Mouse (Mus musculus) liver (tissue): ENCODE results near the gene Arhgdia.

Experiments
- DNase-seq: peaks from one replicate; pipeline ENCODE4 v3.0.0-alpha.2; 2020; ENCODE audit warnings: mixed read lengths

Gene Arhgdia

GRCm38 (mm10) chr11:120581490-120582267 lies at the start of gene Arhgdia:
Gene Arhgdia, minus strand, starts transcription at chr11:120581624.
- DNase-seq = peak; percentile 89

- peak; percentile 71 for DNase-seq
These were observed 49.0 kb upstream of the Arhgdia start for GRCm38 (mm10) chr11:120630401-120630871.

GRCm38 (mm10) chr11:120629911-120630310 lies 48.5 kb upstream of the Arhgdia start:
- peak; percentile 93 for DNase-seq

GRCm38 (mm10) chr11:120629341-120629730 lies 47.9 kb upstream of the Arhgdia start:
- peak; percentile 85 for DNase-seq

GRCm38 (mm10) chr11:120628601-120629340 lies 47.3 kb upstream of the Arhgdia start:
- DNase-seq = no peak

- no peak for DNase-seq
These were observed 46.3 kb upstream of the Arhgdia start for GRCm38 (mm10) chr11:120627468-120628300.

DNA sequence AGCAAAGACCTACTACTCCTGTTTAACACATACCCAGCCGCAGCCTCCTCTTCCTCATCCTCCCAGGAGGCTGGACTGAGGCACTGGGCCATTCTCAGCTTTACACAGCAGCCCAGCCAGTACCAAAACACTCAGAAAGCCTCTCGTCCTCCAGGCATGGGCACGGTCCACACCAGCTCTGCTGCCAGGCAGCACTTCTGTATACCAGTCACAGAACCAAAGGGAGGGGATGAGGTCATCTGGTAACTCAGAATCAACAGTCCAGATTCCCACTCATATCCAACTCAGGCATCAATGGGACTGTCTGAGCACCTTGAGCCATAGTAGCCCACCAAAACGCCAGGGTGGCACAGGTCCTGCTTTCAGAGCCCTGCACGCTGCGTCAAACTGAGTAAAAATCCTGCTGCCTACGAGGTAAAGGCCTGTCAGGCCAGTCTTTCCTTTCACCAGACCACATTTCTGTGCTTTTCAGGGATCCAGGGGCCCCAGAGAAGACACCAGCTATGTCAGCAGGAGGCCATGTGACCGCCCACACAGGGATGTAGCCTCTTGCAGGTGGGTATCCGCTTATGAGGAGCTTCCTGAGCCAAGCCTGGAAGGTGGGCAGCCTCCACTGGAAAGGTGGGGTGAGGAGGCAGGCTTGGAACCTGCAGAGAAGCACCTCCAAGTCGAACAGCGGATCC lies 45.5 kb upstream of the Arhgdia start:
- no peak for DNase-seq

GRCm38 (mm10) chr11:120625152-120625775 lies 43.8 kb upstream of the Arhgdia start, which contains the start of gene Sirt7:
Gene Sirt7, minus strand, starts transcription at chr11:120625240.
- DNase-seq = no peak

DNA sequence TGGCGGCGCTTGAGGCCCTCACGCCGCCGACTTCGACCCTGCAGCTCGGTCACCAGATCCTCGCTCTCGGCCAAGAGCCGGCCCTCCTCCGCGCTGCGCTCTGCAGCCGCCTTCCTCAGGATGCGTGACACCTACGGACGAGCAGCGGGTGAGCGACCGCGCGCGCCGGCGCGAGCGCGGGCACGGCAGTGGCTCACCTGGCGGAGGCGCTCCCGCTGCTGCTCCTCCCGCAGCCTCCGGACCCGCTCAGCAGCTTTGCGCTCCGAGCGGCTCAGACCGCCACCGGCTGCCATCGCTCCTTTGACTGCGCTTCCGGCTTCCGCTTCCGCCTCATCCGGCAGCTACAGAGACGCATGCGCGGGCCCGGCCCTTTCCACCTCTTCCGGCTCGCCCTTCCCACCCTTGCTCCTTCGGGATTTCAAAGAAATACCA lies 43.3 kb upstream of the Arhgdia start:
- DNase-seq = peak; percentile 89

DNA sequence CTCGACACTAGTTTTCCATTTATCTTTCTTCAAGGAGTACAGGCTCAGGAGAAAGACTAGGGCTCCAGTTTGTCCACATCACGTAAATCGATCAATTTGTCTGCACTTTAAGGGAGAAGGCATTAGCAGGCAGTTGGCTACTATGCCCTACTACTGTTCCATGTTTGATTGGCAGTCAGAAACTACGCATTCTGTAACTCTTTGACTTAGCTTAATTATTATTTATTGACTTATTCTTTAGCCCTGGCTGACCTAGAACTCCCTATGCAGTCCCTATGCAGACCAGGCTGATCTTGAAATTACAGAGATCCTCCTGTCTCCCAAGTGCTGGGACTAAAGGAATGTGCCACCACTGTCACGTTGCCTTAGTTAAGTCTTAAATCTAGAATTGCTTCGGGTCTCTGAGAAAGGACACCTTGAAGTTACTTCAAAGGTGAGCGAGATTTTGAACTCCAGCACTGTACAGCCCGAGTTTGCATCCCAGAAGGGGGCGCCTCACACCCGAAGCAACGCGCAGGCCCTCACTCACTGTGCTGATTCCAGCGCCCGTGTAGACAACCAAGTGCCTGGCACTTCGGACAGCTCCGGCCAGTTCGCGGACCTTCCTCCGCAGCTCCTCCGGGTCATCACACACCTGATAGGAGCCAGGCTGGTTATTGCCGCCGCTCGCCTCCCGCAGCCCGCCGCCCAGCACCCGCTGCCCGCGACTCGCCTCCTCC lies 42.7 kb upstream of the Arhgdia start:
- DNase-seq = peak; percentile 85

DNA sequence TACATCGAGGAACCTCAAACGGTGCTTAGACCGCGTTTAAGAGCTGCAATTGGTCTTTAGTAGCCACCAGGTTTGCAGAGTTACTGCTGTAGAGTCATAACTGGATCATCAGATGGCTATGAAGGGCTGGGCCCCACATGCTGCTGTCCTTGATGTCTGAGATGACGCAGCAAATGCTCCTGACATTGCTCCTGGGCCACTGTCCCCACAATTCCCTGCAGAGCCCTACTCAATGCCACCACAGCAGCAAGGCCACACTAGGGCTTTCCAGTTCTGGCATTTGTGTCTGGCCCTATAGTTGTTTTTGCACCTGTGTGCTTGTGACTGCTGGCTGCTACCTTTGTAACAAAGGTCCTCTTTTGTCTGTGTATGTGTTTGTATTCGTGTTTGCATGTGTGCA lies 41.4 kb upstream of the Arhgdia start:
- no peak for DNase-seq

DNA sequence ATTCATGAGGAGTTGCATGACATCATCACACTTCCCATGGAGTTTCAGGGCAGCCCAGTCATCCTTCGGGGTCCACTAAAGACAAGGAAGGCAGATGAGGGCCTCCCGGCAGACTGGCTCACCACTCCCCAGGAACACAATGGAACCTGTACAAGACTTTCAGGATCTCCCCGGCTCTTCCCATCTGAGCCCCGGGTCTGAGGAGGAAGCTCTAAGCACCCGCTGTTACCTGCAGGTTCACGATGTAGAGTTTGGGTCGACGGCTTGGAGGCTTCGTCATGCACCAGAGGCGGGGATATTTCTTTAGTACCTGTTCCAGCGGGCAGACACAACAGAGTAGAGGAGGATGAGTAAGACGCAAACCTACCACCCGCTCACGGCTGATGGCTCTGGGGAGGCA lies 38.8 kb upstream of the Arhgdia start:
- no peak for DNase-seq

DNA sequence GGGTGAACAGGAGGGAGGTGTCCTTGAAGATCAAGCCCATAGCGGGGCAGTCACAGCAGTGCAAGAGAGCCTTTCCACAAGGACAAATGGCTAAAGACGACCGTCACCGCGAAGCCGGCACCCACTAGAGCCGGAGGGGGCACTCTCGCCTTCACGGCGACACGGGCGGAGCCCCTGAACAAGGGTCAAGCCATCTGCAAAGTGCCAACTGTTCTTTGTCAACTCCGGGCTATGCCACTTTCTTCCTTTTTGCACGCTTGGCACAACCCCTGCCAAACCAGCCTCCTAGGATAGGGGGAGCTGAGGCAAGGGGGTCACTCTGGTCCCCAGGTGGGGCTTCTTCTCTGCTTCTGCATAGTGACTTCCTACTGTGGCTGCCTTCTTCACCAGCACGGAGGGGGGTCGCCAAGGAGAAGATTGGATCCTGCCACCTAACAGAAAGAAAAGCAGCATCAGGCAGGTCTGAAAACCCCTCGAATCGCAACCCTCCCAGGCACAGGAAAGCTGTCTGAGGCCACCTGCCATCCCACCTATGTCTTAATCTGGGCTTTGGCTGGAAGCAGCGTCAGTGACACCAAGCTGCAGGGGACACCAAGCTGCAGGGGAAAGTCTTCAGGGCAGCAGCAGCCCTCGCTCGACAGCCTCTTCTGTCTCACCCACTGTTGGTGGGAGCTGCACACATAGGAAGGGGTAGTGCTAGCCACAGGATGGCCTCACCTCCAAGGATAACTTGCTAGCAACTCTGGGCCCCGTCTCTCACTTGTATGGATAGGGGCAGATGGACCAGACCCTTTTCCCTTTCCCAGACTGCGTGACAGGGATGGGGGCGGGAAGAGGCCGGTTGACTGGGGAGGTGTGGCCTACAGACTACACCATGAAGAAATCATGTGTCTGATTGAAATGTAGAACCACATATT lies 37.5 kb upstream of the Arhgdia start:
- DNase-seq = no peak

GRCm38 (mm10) chr11:120617519-120618112 lies 36.2 kb upstream of the Arhgdia start, which contains the start of gene Pcyt2:
Gene Pcyt2, minus strand, starts transcription at chr11:120617936.
- DNase-seq = peak; percentile 97

- peak; percentile 48 for DNase-seq
These were observed 35.3 kb upstream of the Arhgdia start for GRCm38 (mm10) chr11:120616617-120617294.

GRCm38 (mm10) chr11:120615606-120616203 lies 34.3 kb upstream of the Arhgdia start:
- no peak for DNase-seq

GRCm38 (mm10) chr11:120615167-120615566 lies 33.7 kb upstream of the Arhgdia start:
- DNase-seq = no peak

- DNase-seq = no peak
These were observed 32.6 kb upstream of the Arhgdia start for GRCm38 (mm10) chr11:120613976-120614375.
